Mouse (Mus musculus): ENCODE measurements around the gene Nod1.

DNA sequence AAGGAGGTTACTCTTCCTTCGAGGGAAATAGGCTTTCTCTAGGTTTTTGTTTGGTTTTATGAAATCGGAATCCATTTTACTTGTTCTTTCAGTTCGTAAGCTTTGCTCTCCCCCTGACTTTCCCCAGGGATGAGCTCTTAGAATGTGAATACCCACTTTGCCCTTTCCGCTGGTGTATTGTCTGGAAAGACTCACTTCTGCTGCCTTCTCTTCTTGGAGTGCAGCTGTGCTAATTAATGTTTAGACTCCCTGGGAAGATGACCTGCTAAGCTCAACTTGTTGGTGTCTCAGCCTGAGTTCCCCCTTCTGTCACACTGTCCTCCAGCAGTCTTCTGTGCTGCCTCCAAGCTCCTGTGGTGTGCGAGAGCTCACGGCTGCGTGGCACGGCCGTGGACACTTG lies 82.2 kb downstream of the Nod1 start:
- TF ChIP-seq CTCF (IDR thresholded peaks at IDR 0.05; ENCODE audit: control insufficient read depth, insufficient read depth, low read length) (no peak), POLR2A (IDR thresholded peaks at IDR 0.05; ENCODE audit: borderline replicate concordance, control insufficient read depth, low read depth, low read length) (no peak)
